Mouse (Mus musculus): Measurements from ENCODE around the gene Gm10197. TPM values are rescaled to one million over a fixed set of nuclear protein-coding genes. Genes with fewer than 3 reads are reported as not detected.

Gene Gm10197
- not detected for total RNA-seq (2021)

- intact Hi-C loops (cut with DNase I), result no loop called here
Measured at GRCm38 (mm10) chr19:53371666-53372065, at the start of gene Gm10197. Gm10197 (minus strand) TSS chr19:53371766.

GRCm38 (mm10) chr19:53420924-53421582 is 49.5 kb upstream of the Gm10197 start:
- intact Hi-C loops (cut with DNase I), result loop anchor here (2.0 kb wide), 1 partner anchor 158 kb away; no protein-coding TSS in a partner anchor
- DNase-seq (ENCODE audit: low spot score in 2 of 2), result peak; percentile 51 to 62

More at GRCm38 (mm10) chr19:53371666-53372065, at the start of gene Gm10197:
- DNase-seq (ENCODE audit: low spot score in 2 of 2), result no peak

DNA sequence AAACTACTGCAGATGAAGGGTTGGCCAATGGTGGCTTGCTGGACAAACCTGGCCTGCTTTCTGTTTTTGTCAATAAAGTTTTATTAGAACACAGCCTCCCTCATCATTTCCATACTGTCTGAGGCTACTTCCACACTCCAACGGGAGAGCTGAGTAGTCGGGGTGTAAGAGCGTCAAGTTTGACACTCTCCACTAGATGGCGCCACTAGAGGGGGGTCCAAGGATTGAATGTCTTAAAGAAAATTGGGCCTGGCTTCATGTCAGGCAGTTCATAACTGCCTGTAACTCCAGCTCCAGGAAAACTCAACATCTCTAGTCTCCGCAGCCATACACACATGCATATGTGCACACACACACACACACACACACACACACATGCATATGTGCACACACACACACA is 48.3 kb upstream of the Gm10197 start:
- DNase-seq (ENCODE audit: low spot score in 2 of 2), result no peak
- intact Hi-C loops (cut with DNase I), result loop anchor here (2.0 to 5.0 kb wide), 2 partner anchors 107 to 159 kb away; partner anchors contain the start of gene Dusp5

DNA sequence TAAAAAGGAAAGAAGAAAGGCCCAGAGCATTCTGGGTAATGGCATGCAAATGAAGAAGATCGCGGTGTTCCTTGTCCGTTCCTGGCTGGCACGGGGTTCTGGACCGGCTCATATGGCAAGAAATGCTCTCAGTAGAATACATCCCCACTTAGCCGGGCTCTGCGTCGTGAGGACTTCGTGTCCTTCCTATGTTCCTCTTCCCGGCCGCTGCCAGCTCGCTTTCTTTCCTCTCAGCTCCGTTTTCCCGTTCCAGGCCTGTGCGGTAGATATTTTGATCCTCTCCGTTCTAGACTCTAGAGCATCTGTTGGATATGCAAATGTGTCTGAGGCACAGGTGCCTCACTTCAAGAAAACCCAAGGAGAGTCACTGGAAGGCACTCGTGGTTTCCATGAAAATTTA is 43.6 kb upstream of the Gm10197 start:
- intact Hi-C loops (cut with DNase I), result loop anchor here (5.0 kb wide), 1 partner anchor 112 kb away; the partner anchor contains the start of gene Dusp5

DNA sequence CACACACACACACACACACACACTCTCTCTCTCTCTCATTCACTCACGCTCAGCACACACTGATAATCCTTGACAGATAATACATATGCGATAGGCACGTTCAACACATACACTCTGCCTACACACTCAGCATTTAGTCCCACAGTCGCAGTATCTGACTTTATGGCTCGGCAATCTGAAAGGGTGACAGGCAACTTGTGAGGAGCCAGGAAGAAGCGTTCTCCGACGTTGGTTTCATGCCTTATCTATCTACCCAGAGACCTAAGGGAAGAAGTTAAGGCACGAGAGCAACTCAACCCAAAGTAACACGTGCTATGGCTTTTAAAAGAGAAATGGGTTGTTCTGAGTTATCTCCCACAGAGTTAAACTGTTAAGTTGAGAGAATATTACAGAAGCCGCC is 43.1 kb upstream of the Gm10197 start:
- intact Hi-C loops (cut with DNase I), result loop anchor here (5.0 kb wide), 1 partner anchor 113 kb away; the partner anchor contains the start of gene Dusp5

More for the DNA sequence above, 43.6 kb upstream of the Gm10197 start:
- DNase-seq (ENCODE audit: low spot score in 2 of 2), result peak; percentile 42 to 61

GRCm38 (mm10) chr19:53413617-53414380 is 42.2 kb upstream of the Gm10197 start:
- no peak for DNase-seq (ENCODE audit: low spot score in 2 of 2)
- intact Hi-C loops (cut with DNase I), result no loop called here

More for the DNA sequence above, 43.1 kb upstream of the Gm10197 start:
- DNase-seq (ENCODE audit: low spot score in 2 of 2), result no peak

DNA sequence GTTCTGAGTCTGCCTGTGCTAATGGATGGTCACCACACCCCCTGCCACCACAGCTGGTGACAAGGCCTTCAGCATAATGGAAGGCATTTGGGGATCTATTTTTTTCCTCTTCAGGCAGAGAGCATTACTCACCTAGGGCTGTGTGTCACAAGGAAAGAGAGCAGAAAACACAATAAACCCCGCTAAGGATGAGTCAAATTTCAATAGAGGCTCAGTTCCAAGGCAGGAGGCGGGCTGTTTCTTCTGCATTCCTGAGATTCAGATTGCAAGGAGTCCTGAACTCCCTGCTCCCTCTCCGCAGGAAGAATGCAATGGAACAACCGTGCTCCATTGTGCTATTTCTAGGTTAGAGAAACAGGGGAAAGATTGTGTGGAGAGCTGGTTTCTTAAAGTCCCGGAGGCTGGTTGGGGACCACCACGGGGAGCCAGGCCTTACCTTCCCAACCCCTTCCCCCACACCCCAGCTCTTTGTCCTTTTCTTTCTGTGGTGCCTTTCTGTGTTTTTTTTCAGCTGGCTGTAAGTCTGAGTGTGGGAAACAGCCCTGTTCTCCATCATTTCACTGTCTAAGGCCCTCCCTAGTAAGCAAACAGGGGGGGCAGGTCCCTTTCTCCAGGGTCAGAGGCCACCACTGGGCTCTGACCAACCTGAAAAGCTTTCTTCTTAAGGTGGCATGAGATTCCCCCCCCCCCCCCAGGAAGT is 40.7 kb upstream of the Gm10197 start:
- intact Hi-C loops (cut with DNase I), result no loop called here
- DNase-seq (ENCODE audit: low spot score in 2 of 2), result peak in 1 of 2 experiments; percentile 80

GRCm38 (mm10) chr19:53409663-53410307 is 38.2 kb upstream of the Gm10197 start:
- DNase-seq (ENCODE audit: low spot score in 2 of 2), result no peak
- intact Hi-C loops (cut with DNase I), result no loop called here

- DNase-seq (ENCODE audit: low spot score in 2 of 2), result no peak
- intact Hi-C loops (cut with DNase I), result no loop called here
Measured at GRCm38 (mm10) chr19:53408398-53408797, 36.8 kb upstream of the Gm10197 start.

DNA sequence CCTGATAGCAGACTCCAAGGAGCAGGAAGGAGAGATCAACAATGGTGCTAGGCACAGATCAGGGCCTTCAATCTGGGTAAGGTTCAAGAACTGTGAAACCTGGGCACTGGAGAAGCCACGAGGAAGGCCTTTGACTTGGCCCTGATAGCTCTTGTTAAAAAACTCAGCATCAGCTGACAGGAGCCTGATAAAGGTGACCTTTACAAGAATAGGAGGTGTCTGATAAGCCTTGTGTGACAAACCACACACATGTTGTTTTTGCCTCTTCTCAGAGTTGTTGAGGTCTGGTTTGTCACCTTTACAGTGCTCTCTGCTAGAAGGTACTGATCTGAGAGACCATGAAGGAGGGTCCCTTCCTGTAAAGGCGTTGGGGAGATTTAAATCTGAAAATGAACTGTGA is 35.8 kb upstream of the Gm10197 start:
- DNase-seq (ENCODE audit: low spot score in 2 of 2), result no peak
- intact Hi-C loops (cut with DNase I), result no loop called here

DNA sequence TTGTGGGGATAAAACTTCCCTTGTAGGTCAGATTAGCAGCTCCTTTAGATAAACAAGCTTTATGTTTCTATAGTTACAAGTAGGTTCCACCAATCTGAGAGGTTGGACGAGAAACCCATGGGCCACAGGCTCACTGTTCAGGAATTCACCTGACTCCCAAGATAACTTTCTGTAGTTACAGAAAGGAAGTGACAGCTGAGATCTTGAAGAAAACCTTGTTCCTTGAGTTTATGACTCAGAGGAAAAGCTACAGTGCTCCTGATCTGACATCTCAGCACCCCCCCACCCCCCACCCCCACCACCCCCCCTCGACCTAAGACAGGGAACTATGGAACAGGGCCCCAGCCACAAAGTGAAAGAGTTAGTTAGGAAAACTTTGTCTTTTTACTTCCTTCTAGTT is 34.2 kb upstream of the Gm10197 start:
- intact Hi-C loops (cut with DNase I), result no loop called here
- DNase-seq (ENCODE audit: low spot score in 2 of 2), result no peak

GRCm38 (mm10) chr19:53404837-53405356 is 33.3 kb upstream of the Gm10197 start:
- intact Hi-C loops (cut with DNase I), result no loop called here
- DNase-seq (ENCODE audit: low spot score in 2 of 2), result no peak

DNA sequence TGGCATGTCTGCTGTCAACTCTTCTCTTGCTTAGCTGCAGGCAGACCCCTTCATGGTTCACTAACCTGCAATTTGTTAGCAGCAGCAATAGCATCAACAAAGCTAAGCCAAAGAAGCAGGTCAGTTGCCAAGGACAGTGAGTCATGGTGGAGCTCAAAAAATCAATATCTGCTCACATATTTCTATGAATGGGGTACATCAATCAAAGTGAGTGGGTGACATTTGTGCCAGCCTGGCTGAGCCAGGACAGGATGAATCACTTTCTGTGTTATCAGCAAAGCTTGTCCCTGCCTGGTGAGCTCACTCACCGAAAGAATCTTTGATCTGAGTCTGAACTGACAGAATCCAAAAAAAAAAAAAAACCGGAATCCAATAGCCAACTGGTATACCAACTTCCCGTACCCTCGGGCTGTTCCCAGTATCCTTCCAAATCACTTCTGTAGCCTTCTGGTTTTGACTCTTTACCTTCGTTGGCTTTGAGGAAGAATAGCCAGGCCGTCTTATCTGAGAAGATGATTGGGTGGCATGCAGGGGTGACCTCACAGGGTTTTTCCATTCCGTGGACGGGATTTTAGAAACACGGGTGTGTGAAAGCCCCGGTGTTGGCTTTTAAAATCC is 32.8 kb upstream of the Gm10197 start:
- intact Hi-C loops (cut with DNase I), result no loop called here
- no peak for DNase-seq (ENCODE audit: low spot score in 2 of 2)

DNA sequence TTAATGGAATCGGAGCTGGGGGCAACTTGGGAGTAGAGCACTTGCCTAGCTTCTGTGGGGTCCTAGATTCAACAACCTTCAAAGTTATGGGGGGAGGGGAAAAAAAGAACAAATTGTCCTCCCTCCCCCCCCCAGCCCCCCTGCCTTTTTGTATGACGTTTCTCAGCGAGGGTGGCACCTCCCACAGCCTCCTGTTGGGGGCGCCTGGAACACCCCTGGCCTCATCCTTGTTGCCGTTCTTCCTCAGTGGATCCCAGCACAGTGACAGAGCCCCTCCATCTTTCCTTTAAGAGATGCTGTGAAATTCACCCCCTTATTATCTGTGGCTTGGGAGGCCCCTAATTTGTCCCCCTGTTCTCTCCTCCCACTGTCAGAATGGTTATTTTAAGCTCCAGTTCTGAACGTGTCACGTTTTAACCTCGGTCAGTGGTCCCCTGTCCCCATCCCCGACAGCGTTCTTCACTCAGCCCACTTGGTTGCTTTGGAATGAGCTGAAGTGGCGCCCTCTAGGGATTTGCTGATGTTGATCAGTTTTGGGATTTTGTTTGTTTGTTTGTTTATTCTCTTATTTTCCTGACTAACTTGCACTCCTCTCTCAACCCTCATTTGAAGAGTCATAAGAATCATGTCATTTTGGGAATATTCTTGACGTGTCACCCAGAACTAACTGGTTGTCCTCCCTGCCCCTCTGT is 31.3 kb upstream of the Gm10197 start:
- intact Hi-C loops (cut with DNase I), result no loop called here
- DNase-seq (ENCODE audit: low spot score in 2 of 2), result no peak

- intact Hi-C loops (cut with DNase I), result no loop called here
- no peak for DNase-seq (ENCODE audit: low spot score in 2 of 2)
Measured at GRCm38 (mm10) chr19:53400332-53401110, 29.0 kb upstream of the Gm10197 start.

DNA sequence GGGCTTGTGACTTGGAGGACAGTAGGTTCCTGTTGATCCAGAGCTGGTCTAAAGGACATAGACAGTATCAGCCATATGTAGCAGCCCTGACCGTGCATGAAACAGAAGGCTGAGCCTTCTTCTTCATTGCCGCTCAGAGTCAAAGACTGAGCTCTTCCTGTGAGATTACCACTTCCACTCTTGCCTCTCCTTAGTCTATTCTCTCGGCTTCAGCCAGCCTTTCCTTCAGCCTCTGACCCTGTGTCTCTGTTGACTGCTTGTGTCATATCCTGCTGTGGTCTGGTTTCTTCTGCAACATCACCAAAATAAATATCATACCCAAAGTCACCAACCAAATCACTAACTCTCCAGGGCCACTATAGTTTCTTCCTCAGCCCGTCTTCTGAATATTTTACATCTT is 27.6 kb upstream of the Gm10197 start:
- intact Hi-C loops (cut with DNase I), result no loop called here
- DNase-seq (ENCODE audit: low spot score in 2 of 2), result no peak

GRCm38 (mm10) chr19:53397451-53398233 is 26.1 kb upstream of the Gm10197 start:
- intact Hi-C loops (cut with DNase I), result loop anchor here (1.0 kb wide), 1 partner anchor 185 kb away; no protein-coding TSS in a partner anchor
- DNase-seq (ENCODE audit: low spot score in 2 of 2), result no peak
